Mouse (Mus musculus) hindbrain, embryonic 14.5 days (tissue): ENCODE data around the gene Prrx2. TPM values are rescaled to one million over a fixed set of nuclear protein-coding genes. Genes with fewer than 3 reads are reported as not detected.
"Not testable (repeated sequence)": the region's sequence is repeated elsewhere in the genome, so short reads cannot be mapped to it uniquely, and the experiment has no call there.

Experiments
- ATAC-seq: fragments of 200-750 bp; cut with Nextera tagmentation; 2 replicates; pipeline ENCODE4 v1.8.0; 2017; ENCODE audit warnings: moderate number of reproducible peaks, mild to moderate bottlenecking, moderate TSS enrichment, moderate library complexity; ENCODE audit not compliant: low FRiP score
- DNase-seq: peaks from one replicate; pipeline ENCODE4 v3.0.0-alpha.2; 2015; ENCODE audit warnings: low spot score
- H3K27ac ChIP-seq: fragments of 300-500 bp; sonication (generic); 2 replicates; pipeline ENCODE4 v1.5.1; 2014; ENCODE audit warnings: mild to moderate bottlenecking, moderate library complexity
- H3K27me3 ChIP-seq: fragments of 300-500 bp; sonication (generic); 2 replicates; pipeline ENCODE4 v1.6.1; 2014; ENCODE audit warnings: mild to moderate bottlenecking, low read length, mixed read lengths; ENCODE audit not compliant: control insufficient read depth, insufficient read depth
- H3K36me3 ChIP-seq: fragments of 300-500 bp; sonication (generic); replicated peaks from 2 replicates; pipeline ENCODE4 v1.6.1; 2014; ENCODE audit not compliant: control insufficient read depth, insufficient read depth
- H3K4me1 ChIP-seq: fragments of 300-500 bp; sonication (generic); replicated peaks from 2 replicates; pipeline ENCODE4 v1.6.1; 2014; ENCODE audit warnings: antibody characterized with exemption, low read length, mixed read lengths; ENCODE audit not compliant: control insufficient read depth, insufficient read depth
- H3K4me2 ChIP-seq: fragments of 300-500 bp; sonication (generic); replicated peaks from 2 replicates; pipeline ENCODE4 v1.6.1; 2014; ENCODE audit warnings: mild to moderate bottlenecking, moderate library complexity
- H3K4me3 ChIP-seq: fragments of 300-500 bp; sonication (generic); replicated peaks from 2 replicates; pipeline ENCODE4 v1.5.1; 2014; ENCODE audit warnings: mild to moderate bottlenecking, low read length
- H3K9ac ChIP-seq: fragments of 300-500 bp; sonication (generic); 2 replicates; pipeline ENCODE4 v1.6.1; 2014
- H3K9me3 ChIP-seq: fragments of 300-500 bp; sonication (generic); 2 replicates; pipeline ENCODE4 v1.6.1; 2016; ENCODE audit warnings: low read length; ENCODE audit not compliant: control insufficient read depth
- WGBS: fragments of 180-500 bp; shearing (Covaris S2); extraction: QIAGEN DNeasy Blood & Tissue Kit; methylation state at CpG from one replicate; pipeline ENCODE4 v1.1.7; 2014; 5-methylcytosine and 5-hydroxymethylcytosine counted together
- polyA plus RNA-seq: library from polyadenylated mRNA; unstranded; fragments of >200 nt; fragmentation: Nextera tagmentation; extraction: Ambion mirVana; gene quantifications from 2 replicates; pipeline ENCODE4 v1.2.1, GENCODE M21; 2014

The Prrx2 gene
- polyA plus RNA-seq, 1 experiment from 2014 or later = 3.7 TPM

DNA sequence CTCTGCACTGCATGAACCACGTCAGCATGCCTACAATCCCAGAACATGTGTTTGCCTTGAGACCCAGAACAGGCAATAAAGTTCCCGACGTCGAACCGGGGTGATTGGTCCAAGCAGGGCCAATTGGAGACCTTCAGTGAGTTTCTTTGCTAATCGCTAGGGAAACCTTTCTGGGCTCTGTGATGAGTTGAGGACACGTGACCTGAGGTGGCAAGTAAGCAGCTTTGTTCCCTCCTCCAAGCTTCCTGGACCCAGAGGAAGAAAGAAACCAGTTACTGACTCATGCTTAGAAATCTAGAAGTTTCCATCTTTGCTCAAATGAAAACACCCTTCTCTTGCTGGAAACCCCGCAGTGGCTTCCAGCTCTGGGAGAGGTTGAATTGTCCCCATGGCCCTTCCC, 78.2 kb downstream of the Prrx2 start:
- Histone ChIP-seq H3K4me2 (no peak overlapping the region), H3K4me3 (no peak overlapping the region), H3K27ac (no peak overlapping the region), H3K4me1 (no peaks in the 10 kb centered on the region), H3K36me3 (no peaks in the 10 kb centered on the region), H3K9me3 (no peaks in the 10 kb centered on the region), H3K9ac (no peak overlapping the region), H3K27me3 (no peaks in the 10 kb centered on the region)
- ATAC-seq (no peak), DNase-seq (no peak)
- WGBS = 87% methylated on average over 8 of the region's 8 CpGs

DNA sequence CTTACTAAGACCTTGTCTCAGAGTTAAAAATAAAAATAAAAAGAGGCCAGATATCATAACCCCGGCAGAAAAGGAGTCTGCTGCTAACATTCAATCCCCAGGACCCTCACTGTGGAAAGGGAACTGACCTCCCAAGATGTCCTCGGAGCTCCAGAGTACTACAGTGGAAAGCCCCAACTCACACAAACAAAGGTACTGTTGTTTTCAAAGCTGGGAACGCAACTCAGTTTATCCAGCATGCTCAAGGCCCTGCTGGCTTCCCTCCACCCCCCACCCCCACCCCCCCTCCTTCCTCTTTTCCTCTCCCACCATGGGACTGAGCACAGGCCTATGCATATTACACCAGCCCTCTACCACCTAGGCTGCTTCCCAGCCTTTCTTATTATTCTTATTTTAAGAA, 80.1 kb downstream of the Prrx2 start:
- H3K27me3 ChIP-seq = no peaks in the 10 kb centered on the region
- 37% methylated on average over 3 of the region's 3 CpGs for WGBS
- H3K9ac ChIP-seq = no peak overlapping the region
- no peak overlapping the region for H3K4me2 ChIP-seq
- no peaks in the 10 kb centered on the region for H3K4me1 ChIP-seq
- H3K4me3 ChIP-seq = no peak overlapping the region
- no peaks in the 10 kb centered on the region for H3K36me3 ChIP-seq
- no peaks in the 10 kb centered on the region for H3K9me3 ChIP-seq
- no peak overlapping the region for H3K27ac ChIP-seq
- DNase-seq = no peak
- no peak for ATAC-seq

DNA sequence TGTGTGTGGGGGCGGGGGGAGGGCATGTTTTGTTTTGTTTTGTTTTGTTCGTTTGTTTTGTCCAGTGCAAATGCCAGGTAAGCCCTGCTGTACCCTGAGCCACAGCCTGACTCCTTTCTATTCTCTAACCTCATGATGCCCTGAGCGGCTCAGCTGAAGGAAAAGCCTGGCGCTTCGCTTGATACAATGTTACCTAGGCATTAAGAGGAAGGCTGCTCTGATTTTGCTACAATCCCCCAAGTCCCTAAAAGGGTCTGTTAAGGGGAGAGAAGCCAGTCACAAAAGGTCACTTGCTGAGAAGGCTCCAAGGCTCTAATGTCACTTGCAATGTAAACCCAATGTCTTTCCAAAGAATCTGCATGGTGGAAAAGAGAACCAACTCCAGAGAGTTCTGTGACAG, 80.6 kb downstream of the Prrx2 start:
- no peak overlapping the region for H3K4me2 ChIP-seq
- no peak overlapping the region for H3K9ac ChIP-seq
- DNase-seq (no peak), ATAC-seq (no peak)
- no peaks in the 10 kb centered on the region for H3K9me3 ChIP-seq
- H3K36me3 ChIP-seq = no peaks in the 10 kb centered on the region
- H3K4me1 ChIP-seq = no peaks in the 10 kb centered on the region
- no peak overlapping the region for H3K4me3 ChIP-seq
- H3K27me3 ChIP-seq = no peaks in the 10 kb centered on the region
- WGBS = 80% methylated on average over 5 of the region's 5 CpGs
- no peak overlapping the region for H3K27ac ChIP-seq

GRCm38 (mm10) chr2:30915933-30916332, 81.2 kb downstream of the Prrx2 start:
- H3K27me3 ChIP-seq, H3K4me3 ChIP-seq, DNase-seq, H3K4me2 ChIP-seq, H3K9ac ChIP-seq, H3K4me1 ChIP-seq, H3K27ac ChIP-seq, H3K9me3 ChIP-seq, ATAC-seq, H3K36me3 ChIP-seq: not testable (repeated sequence)
- 64% methylated on average over 6 of the region's 6 CpGs for WGBS

GRCm38 (mm10) chr2:30917649-30918048, 82.9 kb downstream of the Prrx2 start:
- no peaks in the 10 kb centered on the region for H3K27me3 ChIP-seq

DNA sequence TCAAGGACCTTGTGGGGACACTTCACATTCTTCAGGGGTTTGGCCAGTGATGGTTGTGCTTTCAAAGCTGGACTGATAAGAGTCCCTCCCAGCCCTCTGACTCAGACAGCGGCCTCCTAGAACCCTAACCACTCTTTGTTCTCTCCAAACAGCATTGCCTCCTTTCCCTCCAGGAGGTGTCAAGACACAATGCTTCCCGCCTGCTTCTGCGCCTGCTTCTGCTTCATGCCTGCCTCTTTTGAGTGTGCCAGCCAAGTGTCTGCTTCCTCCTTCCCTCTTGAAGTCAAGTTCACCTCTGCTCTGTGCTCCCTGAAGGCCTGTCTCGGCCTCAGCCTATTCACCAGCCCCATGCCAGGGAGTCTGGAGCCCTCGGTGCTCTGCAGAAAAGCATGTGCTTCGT, 83.4 kb downstream of the Prrx2 start:
- Histone ChIP-seq H3K4me3 (no peak overlapping the region), H3K4me2 (no peak overlapping the region), H3K9me3 (no peaks in the 10 kb centered on the region), H3K4me1 (no peaks in the 10 kb centered on the region), H3K27ac (no peak overlapping the region), H3K27me3 (no peaks in the 10 kb centered on the region), H3K9ac (no peak overlapping the region), H3K36me3 (no peaks in the 10 kb centered on the region)
- 48% methylated on average over 6 of the region's 6 CpGs for WGBS
- no peak for DNase-seq
- no peak for ATAC-seq

More at GRCm38 (mm10) chr2:30917649-30918048, 82.9 kb downstream of the Prrx2 start:
- Histone ChIP-seq H3K4me1 (no peaks in the 10 kb centered on the region), H3K27ac (no peak overlapping the region), H3K4me2 (no peak overlapping the region), H3K4me3 (no peak overlapping the region), H3K9ac (no peak overlapping the region), H3K36me3 (no peaks in the 10 kb centered on the region), H3K9me3 (no peaks in the 10 kb centered on the region)
- DNase-seq = no peak
- WGBS = 85% methylated on average over 7 of the region's 7 CpGs
- no peak for ATAC-seq

GRCm38 (mm10) chr2:30918780-30919329, 84.1 kb downstream of the Prrx2 start:
- Histone ChIP-seq H3K4me1 (no peaks in the 10 kb centered on the region), H3K9me3 (no peaks in the 10 kb centered on the region), H3K4me3 (no peak overlapping the region), H3K27ac (no peak overlapping the region), H3K27me3 (no peaks in the 10 kb centered on the region), H3K36me3 (no peaks in the 10 kb centered on the region), H3K9ac (no peak overlapping the region), H3K4me2 (no peak overlapping the region)
- WGBS = 61% methylated on average over 8 of the region's 8 CpGs
- ATAC-seq (no peak), DNase-seq (no peak)

- no peak overlapping the region for H3K9ac ChIP-seq
- DNase-seq = no peak
- H3K4me2 ChIP-seq = no peak overlapping the region
- 83% methylated on average over 7 of the region's 7 CpGs for WGBS
- no peak overlapping the region for H3K4me3 ChIP-seq
- no peak overlapping the region for H3K27ac ChIP-seq
- no peaks in the 10 kb centered on the region for H3K4me1 ChIP-seq
- no peaks in the 10 kb centered on the region for H3K36me3 ChIP-seq
- no peak for ATAC-seq
- no peaks in the 10 kb centered on the region for H3K27me3 ChIP-seq
- H3K9me3 ChIP-seq = no peaks in the 10 kb centered on the region
Observed at GRCm38 (mm10) chr2:30920216-30920615, 85.4 kb downstream of the Prrx2 start.

GRCm38 (mm10) chr2:30923099-30923498, 88.3 kb downstream of the Prrx2 start:
- Histone ChIP-seq H3K27me3 (no peaks in the 10 kb centered on the region), H3K4me1 (no peaks in the 10 kb centered on the region), H3K9me3 (no peaks in the 10 kb centered on the region), H3K27ac (no peak overlapping the region), H3K9ac (no peak overlapping the region), H3K36me3 (no peaks in the 10 kb centered on the region), H3K4me2 (no peak overlapping the region), H3K4me3 (no peak overlapping the region)
- ATAC-seq (no peak), DNase-seq (no peak)
- WGBS = 83% methylated on average over 3 of the region's 3 CpGs

- Histone ChIP-seq H3K9me3 (no peaks in the 10 kb centered on the region), H3K9ac (no peak overlapping the region), H3K27me3 (no peaks in the 10 kb centered on the region), H3K4me3 (no peak overlapping the region), H3K4me2 (no peak overlapping the region), H3K36me3 (no peaks in the 10 kb centered on the region), H3K27ac (no peak overlapping the region), H3K4me1 (0 out of 2 replicates have a peak, but pooled peaks cover 5% of the 10 kb centered on the region)
- WGBS = 87% methylated on average over 4 of the region's 4 CpGs
- DNase-seq (no peak), ATAC-seq (no peak)
Observed at GRCm38 (mm10) chr2:30925181-30925580, 90.4 kb downstream of the Prrx2 start.
